Comparison of ENCODE assay signal across 10 mouse cellular contexts in genomic region chr17:81010844-81011685, GRCm38 (mm10). TPM values are rescaled to one million over a fixed set of nuclear protein-coding genes. Genes with fewer than 3 reads are reported as not detected.
DNase-seq lines count a peak whose midpoint lies in the region; ATAC-seq lines count a peak whose summit lies in the region.
"Had no signal": no experiment of that assay in that cellular context is flagged by ENCODE, and none has a peak within 500 bp of the region (broad histone marks: within the 10 kb centered on the region; RNA-seq: fewer than 3 reads in every experiment).

No protein-coding gene starts in this region.

- 43% methylated on average over 18 of the region's 18 CpGs for WGBS in heart, embryonic 15.5 days
- WGBS in midbrain, embryonic 14.5 days: 69% methylated on average over 18 of the region's 18 CpGs
- WGBS in midbrain, embryonic 16.5 days: 70% methylated on average over 18 of the region's 18 CpGs

- no peak overlapping the region for H3K9ac ChIP-seq in heart, embryonic 15.5 days
- no peak overlapping the region for H3K9ac ChIP-seq in midbrain, embryonic 14.5 days (replicated peaks; ENCODE audit: low read length)
- no peak overlapping the region for H3K9ac ChIP-seq in midbrain, embryonic 16.5 days (ENCODE audit: low read depth, low read length)

- no peaks in the 10 kb centered on the region for H3K27me3 ChIP-seq in heart, embryonic 15.5 days
- H3K27me3 ChIP-seq in midbrain, embryonic 14.5 days (ENCODE audit: control insufficient read depth, insufficient read depth, low read length): no peaks in the 10 kb centered on the region
- no peaks in the 10 kb centered on the region for H3K27me3 ChIP-seq in midbrain, embryonic 16.5 days (ENCODE audit: control insufficient read depth, insufficient read depth, low read depth, low read length)

- intact Hi-C loops in heart, postnatal 14 days (cut with DNase I): loop anchor here (10.0 kb wide), 1 partner anchor 136 kb away; no protein-coding TSS in a partner anchor

- no peak for DNase-seq in heart, postnatal 14 days
- DNase-seq in midbrain, embryonic 14.5 days: peak; percentile 38
- DNase-seq in layer of hippocampus, adult 11-12 months (ENCODE audit: low spot score): peak; percentile 56
- peak; percentile 20 to 56 for DNase-seq in right cerebral cortex, postnatal 36 days (ENCODE audit: low spot score in 2 of 2)
- no peak for DNase-seq in retina, postnatal 1 day
- no peak for DNase-seq in adrenal gland, postnatal 10 days
- DNase-seq: kidney, postnatal 4 days; thymus, postnatal 14 days had no signal

- no peak overlapping the region for H3K4me2 ChIP-seq in heart, embryonic 15.5 days
- H3K4me2 ChIP-seq in midbrain, embryonic 14.5 days (ENCODE audit: low read length): no peak overlapping the region
- no peak overlapping the region for H3K4me2 ChIP-seq in midbrain, embryonic 16.5 days (ENCODE audit: low read length)

- ATAC-seq in heart, embryonic 15.5 days (replicated peaks; ENCODE audit: insufficient number of reproducible peaks, insufficient read depth, low FRiP score, low read depth): peak; percentile 37
- ATAC-seq in midbrain, embryonic 14.5 days (ENCODE audit: low FRiP score, low TSS enrichment): no peak
- no peak for ATAC-seq in midbrain, embryonic 16.5 days

- no peaks in the 10 kb centered on the region for H3K36me3 ChIP-seq in heart, embryonic 15.5 days
- H3K36me3 ChIP-seq in midbrain, embryonic 14.5 days (ENCODE audit: control insufficient read depth, insufficient read depth, low read length): no peaks in the 10 kb centered on the region
- no peaks in the 10 kb centered on the region for H3K36me3 ChIP-seq in midbrain, embryonic 16.5 days (ENCODE audit: control insufficient read depth, insufficient read depth, low read length)

- no peak overlapping the region for H3K4me3 ChIP-seq in heart, embryonic 15.5 days
- H3K4me3 ChIP-seq in midbrain, embryonic 14.5 days (replicated peaks; ENCODE audit: low read depth, low read length): no peak overlapping the region
- H3K4me3 ChIP-seq in midbrain, embryonic 16.5 days (ENCODE audit: low read depth, low read length): no peak overlapping the region

- no peaks in the 10 kb centered on the region for H3K9me3 ChIP-seq in heart, embryonic 15.5 days (replicated peaks)
- no peaks in the 10 kb centered on the region for H3K9me3 ChIP-seq in midbrain, embryonic 14.5 days (ENCODE audit: control insufficient read depth, low read length)
- H3K9me3 ChIP-seq in midbrain, embryonic 16.5 days (replicated peaks; ENCODE audit: control insufficient read depth, low read length, poor library complexity, severe bottlenecking): no peaks in the 10 kb centered on the region

- H3K27ac ChIP-seq in heart, embryonic 15.5 days: 0 out of 2 replicates have a peak overlapping the region, but pooled peaks have one; percentile 2
- peak overlapping the region; percentile 42 for H3K27ac ChIP-seq in midbrain, embryonic 14.5 days (replicated peaks; ENCODE audit: low read depth, low read length)
- H3K27ac ChIP-seq in midbrain, embryonic 16.5 days (ENCODE audit: low read length): no peak overlapping the region

- peaks cover 12% of the 10 kb centered on the region; the same call in 1 of the 2 replicates for H3K4me1 ChIP-seq in heart, embryonic 15.5 days (replicated peaks)
- peaks cover 19% of the 10 kb centered on the region; the same call in 1 of the 2 replicates for H3K4me1 ChIP-seq in midbrain, embryonic 14.5 days (ENCODE audit: control insufficient read depth, insufficient read depth, low read length)
- H3K4me1 ChIP-seq in midbrain, embryonic 16.5 days (ENCODE audit: control insufficient read depth, insufficient read depth, low read length): peaks cover 4% of the 10 kb centered on the region; the same call in 1 of the 2 replicates

RNA-seq across cellular contexts. Expression of gene Thumpd2, which starts 53.8 kb away (rescaled TPM):
- polyA plus RNA-seq in heart, embryonic 15.5 days (2015; fragmentation: Nextera tagmentation; extraction: Ambion mirVana): 8.7 and 10.2 TPM in 2 replicates
- total RNA-seq in heart, postnatal 14 days (2021): 1 to 10 TPM; 4.6 TPM
- 7.6 and 9.1 TPM in 2 replicates for polyA plus RNA-seq in midbrain, embryonic 14.5 days (2014; fragmentation: Nextera tagmentation; extraction: Ambion mirVana)
- polyA plus RNA-seq in midbrain, embryonic 16.5 days (2015; fragmentation: Nextera tagmentation; extraction: Ambion mirVana): 6.9 and 7.2 TPM in 2 replicates
- total RNA-seq in adrenal gland, postnatal 10 days (2021): 1 to 10 TPM; 7.7 to 10.0 TPM

Comparison
In these comparisons a context has a peak if more than half of its experiments do, and no peak if none do; other contexts are left out.
1. DNase-seq: peak in midbrain, embryonic 14.5 days (single experiment), layer of hippocampus, adult 11-12 months (single experiment) and right cerebral cortex, postnatal 36 days (2 of 2); none in heart, postnatal 14 days (0 of 2), retina, postnatal 1 day (single experiment) and adrenal gland, postnatal 10 days (single experiment).